Mouse (Mus musculus) midbrain, embryonic 12.5 days (tissue): ENCODE measurements around the gene Mfsd4a. TPM values are rescaled to one million over a fixed set of nuclear protein-coding genes. Genes with fewer than 3 reads are reported as not detected.

Experiments
- ATAC-seq: fragments of 200-750 bp; cut with Nextera tagmentation; 2 replicates; pipeline ENCODE4 v1.8.0; 2017; ENCODE audit warnings: low read depth, moderate TSS enrichment, moderate library complexity; ENCODE audit not compliant: low FRiP score
- H3K27ac ChIP-seq: fragments of 300-500 bp; sonication (generic); replicated peaks from 2 replicates; pipeline ENCODE4 v1.5.1; 2016; ENCODE audit warnings: mild to moderate bottlenecking
- H3K27me3 ChIP-seq: fragments of 300-500 bp; sonication (generic); 2 replicates; pipeline ENCODE4 v1.6.1; 2016; ENCODE audit warnings: mild to moderate bottlenecking
- H3K36me3 ChIP-seq: fragments of 300-500 bp; sonication (generic); 2 replicates; pipeline ENCODE4 v1.6.1; 2016
- H3K4me1 ChIP-seq: fragments of 300-500 bp; sonication (generic); 2 replicates; pipeline ENCODE4 v1.6.1; 2016
- H3K4me2 ChIP-seq: fragments of 300-500 bp; sonication (generic); replicated peaks from 2 replicates; pipeline ENCODE4 v1.6.1; 2016; ENCODE audit warnings: mild to moderate bottlenecking, moderate library complexity
- H3K4me3 ChIP-seq: fragments of 300-500 bp; sonication (generic); 2 replicates; pipeline ENCODE4 v1.5.1; 2016; ENCODE audit warnings: mild to moderate bottlenecking
- H3K9ac ChIP-seq: fragments of 300-500 bp; sonication (generic); replicated peaks from 2 replicates; pipeline ENCODE4 v1.6.1; 2016; ENCODE audit warnings: mild to moderate bottlenecking, moderate library complexity
- H3K9me3 ChIP-seq: fragments of 300-500 bp; sonication (generic); 2 replicates; pipeline ENCODE4 v1.6.1; 2016; ENCODE audit warnings: mild to moderate bottlenecking
- WGBS: fragments of 180-500 bp; shearing (Covaris S2); methylation state at CpG from one replicate; pipeline ENCODE4 v1.1.7; 2016; 5-methylcytosine and 5-hydroxymethylcytosine counted together
- polyA plus RNA-seq: library from polyadenylated mRNA; unstranded; fragments of >200 nt; fragmentation: Nextera tagmentation; extraction: Ambion mirVana; gene quantifications from 2 replicates; pipeline ENCODE4 v1.2.1, GENCODE M21; 2016

Gene Mfsd4a
- polyA plus RNA-seq, 1 experiment from 2014 or later: 18.8 TPM

DNA sequence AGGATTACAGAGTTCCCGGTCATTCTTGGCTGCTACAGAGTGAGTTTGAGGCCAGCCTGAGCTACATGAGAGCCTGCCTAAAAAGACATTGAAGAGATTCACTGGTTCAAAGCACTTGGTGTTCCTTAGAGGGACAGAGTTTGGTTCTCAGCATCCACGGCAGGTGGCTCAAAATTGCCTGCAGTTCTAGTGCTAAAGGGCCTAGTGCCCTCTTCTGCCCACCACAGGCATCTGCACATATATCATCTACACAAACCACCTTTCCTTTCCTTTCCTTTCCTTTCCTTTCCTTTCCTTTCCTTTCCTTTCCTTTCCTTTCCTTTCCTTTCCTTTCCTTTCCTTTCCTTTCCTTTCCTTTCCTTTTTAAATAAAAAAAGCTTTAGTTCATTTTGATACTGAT, 37.3 kb downstream of the Mfsd4a start:
- no peak for ATAC-seq
- no peaks in the 10 kb centered on the region for H3K27me3 ChIP-seq
- H3K9ac ChIP-seq: no peak overlapping the region
- peaks cover 50% of the 10 kb centered on the region for H3K36me3 ChIP-seq
- H3K9me3 ChIP-seq: no peaks in the 10 kb centered on the region
- 62% methylated on average over 2 of the region's 2 CpGs for WGBS
- H3K4me2 ChIP-seq: no peak overlapping the region
- no peak overlapping the region for H3K4me3 ChIP-seq
- no peaks in the 10 kb centered on the region for H3K4me1 ChIP-seq
- H3K27ac ChIP-seq: no peak overlapping the region

DNA sequence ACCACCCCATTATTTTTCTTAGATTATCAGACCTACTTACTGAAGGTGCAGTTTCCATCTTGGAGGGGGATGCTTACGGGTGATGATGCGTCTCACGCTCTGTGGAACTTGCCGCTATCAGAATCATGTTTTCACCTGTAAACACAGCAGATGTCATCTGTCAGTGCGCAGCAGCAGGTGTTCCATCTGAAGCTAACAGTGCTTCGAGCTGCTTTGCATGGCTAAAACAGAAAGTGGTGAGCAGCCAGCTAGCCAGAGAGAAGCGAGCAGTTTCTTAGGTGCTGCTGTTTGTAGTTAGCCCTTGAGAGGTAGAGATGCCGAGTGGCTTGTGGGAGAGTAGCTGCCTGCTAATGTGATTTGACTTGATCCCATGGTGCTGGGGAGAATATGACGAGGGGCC, 39.4 kb downstream of the Mfsd4a start:
- Histone ChIP-seq H3K27me3 (no peaks in the 10 kb centered on the region), H3K36me3 (peaks cover 57% of the 10 kb centered on the region), H3K9me3 (no peaks in the 10 kb centered on the region), H3K9ac (no peak overlapping the region), H3K4me2 (no peak overlapping the region), H3K27ac (no peak overlapping the region), H3K4me3 (no peak overlapping the region), H3K4me1 (no peaks in the 10 kb centered on the region)
- ATAC-seq: no peak
- WGBS: 93% methylated on average over 9 of the region's 9 CpGs

GRCm38 (mm10) chr1:132027978-132028377, 39.9 kb downstream of the Mfsd4a start:
- H3K4me1 ChIP-seq: no peaks in the 10 kb centered on the region
- no peak overlapping the region for H3K4me3 ChIP-seq
- H3K27me3 ChIP-seq: no peaks in the 10 kb centered on the region
- ATAC-seq: no peak
- H3K27ac ChIP-seq: no peak overlapping the region
- no peak overlapping the region for H3K9ac ChIP-seq
- H3K4me2 ChIP-seq: no peak overlapping the region
- H3K36me3 ChIP-seq: peaks cover 57% of the 10 kb centered on the region
- WGBS: 92% methylated on average over 5 of the region's 5 CpGs
- H3K9me3 ChIP-seq: no peaks in the 10 kb centered on the region

GRCm38 (mm10) chr1:132026925-132027646, 40.8 kb downstream of the Mfsd4a start:
- H3K9me3 ChIP-seq: no peaks in the 10 kb centered on the region
- H3K27me3 ChIP-seq: no peaks in the 10 kb centered on the region
- WGBS: 95% methylated on average over 11 of the region's 11 CpGs
- H3K4me2 ChIP-seq: no peak overlapping the region
- no peak overlapping the region for H3K4me3 ChIP-seq
- H3K27ac ChIP-seq: no peak overlapping the region
- H3K36me3 ChIP-seq: peaks cover 57% of the 10 kb centered on the region
- ATAC-seq: no peak
- H3K9ac ChIP-seq: no peak overlapping the region
- no peaks in the 10 kb centered on the region for H3K4me1 ChIP-seq

GRCm38 (mm10) chr1:132022107-132022506, 45.8 kb downstream of the Mfsd4a start:
- H3K9me3 ChIP-seq: no peaks in the 10 kb centered on the region
- no peak overlapping the region for H3K27ac ChIP-seq
- no peaks in the 10 kb centered on the region for H3K27me3 ChIP-seq
- no peak overlapping the region for H3K4me3 ChIP-seq
- no peak overlapping the region for H3K4me2 ChIP-seq
- no peaks in the 10 kb centered on the region for H3K4me1 ChIP-seq
- H3K9ac ChIP-seq: no peak overlapping the region
- no peak for ATAC-seq
- peaks cover 83% of the 10 kb centered on the region for H3K36me3 ChIP-seq
- 78% methylated on average over 3 of the region's 3 CpGs for WGBS

DNA sequence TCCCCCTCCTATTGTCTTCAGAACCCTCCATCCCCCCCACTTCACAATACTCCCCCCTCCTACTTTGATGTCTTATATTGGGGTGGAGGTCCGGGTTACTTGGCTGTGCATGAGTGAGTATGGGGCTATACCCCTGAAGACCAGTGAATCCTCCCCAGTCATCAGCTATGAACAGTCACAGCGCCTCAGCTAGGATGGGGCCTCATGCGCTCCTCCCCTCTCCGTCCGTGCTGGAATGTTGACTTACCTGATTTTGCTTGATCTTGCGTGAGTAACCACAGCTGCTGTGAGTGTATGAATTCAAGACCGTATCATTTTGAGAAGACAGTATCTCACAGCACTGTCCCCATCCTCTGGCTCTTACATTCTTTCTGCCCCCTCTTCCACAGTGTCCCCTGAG, 48.0 kb downstream of the Mfsd4a start:
- WGBS: 93% methylated on average over 7 of the region's 7 CpGs
- peaks cover 78% of the 10 kb centered on the region for H3K36me3 ChIP-seq
- no peak for ATAC-seq

GRCm38 (mm10) chr1:132016691-132017090, 51.2 kb downstream of the Mfsd4a start:
- H3K4me3 ChIP-seq: no peak overlapping the region
- ATAC-seq: no peak
- WGBS: 100% methylated on average over 1 of the region's 1 CpGs
- H3K4me1 ChIP-seq: no peaks in the 10 kb centered on the region
- H3K27me3 ChIP-seq: no peaks in the 10 kb centered on the region
- H3K4me2 ChIP-seq: no peak overlapping the region
- no peak overlapping the region for H3K27ac ChIP-seq
- peaks cover 62% of the 10 kb centered on the region for H3K36me3 ChIP-seq
- H3K9me3 ChIP-seq: no peaks in the 10 kb centered on the region
- H3K9ac ChIP-seq: no peak overlapping the region

More for the DNA sequence above, 48.0 kb downstream of the Mfsd4a start:
- Histone ChIP-seq H3K27me3 (no peaks in the 10 kb centered on the region), H3K4me3 (no peak overlapping the region), H3K4me1 (no peaks in the 10 kb centered on the region), H3K9me3 (no peaks in the 10 kb centered on the region), H3K9ac (no peak overlapping the region), H3K27ac (no peak overlapping the region), H3K4me2 (no peak overlapping the region)

DNA sequence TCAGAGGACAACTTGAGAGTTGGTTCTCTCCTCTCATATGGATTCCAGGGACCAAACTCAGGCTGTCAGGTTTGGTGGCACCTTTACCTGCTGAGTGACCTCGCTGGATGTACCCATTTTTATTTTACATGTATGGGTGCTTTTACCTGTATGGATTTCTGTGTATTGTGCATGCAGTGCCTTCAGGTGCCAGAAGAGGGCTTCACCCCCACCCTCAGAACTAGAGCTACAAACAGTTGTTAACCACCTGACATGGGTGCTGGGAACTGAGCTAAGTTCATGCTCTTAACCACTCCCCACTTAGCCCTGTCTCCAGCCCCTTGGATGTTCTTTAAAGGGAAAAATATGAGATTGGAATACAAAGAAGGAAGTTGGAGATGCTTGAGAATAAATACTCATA, 53.1 kb downstream of the Mfsd4a start:
- peaks cover 6% of the 10 kb centered on the region; the same call in 1 of the 2 replicates for H3K4me1 ChIP-seq
- no peak overlapping the region for H3K4me2 ChIP-seq
- H3K4me3 ChIP-seq: no peak overlapping the region
- H3K9ac ChIP-seq: no peak overlapping the region
- no peaks in the 10 kb centered on the region for H3K9me3 ChIP-seq
- no peak for ATAC-seq
- WGBS: 95% methylated on average over 1 of the region's 1 CpGs
- no peaks in the 10 kb centered on the region for H3K27me3 ChIP-seq
- H3K27ac ChIP-seq: no peak overlapping the region
- H3K36me3 ChIP-seq: peaks cover 47% of the 10 kb centered on the region

GRCm38 (mm10) chr1:132012861-132013260, 55.0 kb downstream of the Mfsd4a start:
- Histone ChIP-seq H3K27ac (no peak overlapping the region), H3K4me3 (no peak overlapping the region), H3K9ac (no peak overlapping the region), H3K36me3 (peaks cover 28% of the 10 kb centered on the region), H3K27me3 (no peaks in the 10 kb centered on the region), H3K9me3 (no peaks in the 10 kb centered on the region), H3K4me1 (peaks cover 19% of the 10 kb centered on the region), H3K4me2 (no peak overlapping the region)
- 88% methylated on average over 8 of the region's 8 CpGs for WGBS
- ATAC-seq: no peak

GRCm38 (mm10) chr1:132011785-132012184, 56.1 kb downstream of the Mfsd4a start:
- no peaks in the 10 kb centered on the region for H3K9me3 ChIP-seq
- no peak overlapping the region for H3K4me2 ChIP-seq
- H3K27me3 ChIP-seq: no peaks in the 10 kb centered on the region
- 75% methylated on average over 2 of the region's 2 CpGs for WGBS
- H3K36me3 ChIP-seq: peaks cover 20% of the 10 kb centered on the region
- H3K27ac ChIP-seq: no peak overlapping the region
- peaks cover 20% of the 10 kb centered on the region for H3K4me1 ChIP-seq
- no peak for ATAC-seq
- H3K4me3 ChIP-seq: no peak overlapping the region
- H3K9ac ChIP-seq: no peak overlapping the region

- Histone ChIP-seq H3K9me3 (no peaks in the 10 kb centered on the region), H3K27me3 (no peaks in the 10 kb centered on the region), H3K27ac (no peak overlapping the region), H3K9ac (no peak overlapping the region), H3K4me1 (peaks cover 23% of the 10 kb centered on the region), H3K4me2 (no peak overlapping the region), H3K4me3 (no peak overlapping the region), H3K36me3 (peaks cover 15% of the 10 kb centered on the region)
- no peak for ATAC-seq
- 90% methylated on average over 17 of the region's 17 CpGs for WGBS
Measured at GRCm38 (mm10) chr1:132010632-132011501, 57.0 kb downstream of the Mfsd4a start.

DNA sequence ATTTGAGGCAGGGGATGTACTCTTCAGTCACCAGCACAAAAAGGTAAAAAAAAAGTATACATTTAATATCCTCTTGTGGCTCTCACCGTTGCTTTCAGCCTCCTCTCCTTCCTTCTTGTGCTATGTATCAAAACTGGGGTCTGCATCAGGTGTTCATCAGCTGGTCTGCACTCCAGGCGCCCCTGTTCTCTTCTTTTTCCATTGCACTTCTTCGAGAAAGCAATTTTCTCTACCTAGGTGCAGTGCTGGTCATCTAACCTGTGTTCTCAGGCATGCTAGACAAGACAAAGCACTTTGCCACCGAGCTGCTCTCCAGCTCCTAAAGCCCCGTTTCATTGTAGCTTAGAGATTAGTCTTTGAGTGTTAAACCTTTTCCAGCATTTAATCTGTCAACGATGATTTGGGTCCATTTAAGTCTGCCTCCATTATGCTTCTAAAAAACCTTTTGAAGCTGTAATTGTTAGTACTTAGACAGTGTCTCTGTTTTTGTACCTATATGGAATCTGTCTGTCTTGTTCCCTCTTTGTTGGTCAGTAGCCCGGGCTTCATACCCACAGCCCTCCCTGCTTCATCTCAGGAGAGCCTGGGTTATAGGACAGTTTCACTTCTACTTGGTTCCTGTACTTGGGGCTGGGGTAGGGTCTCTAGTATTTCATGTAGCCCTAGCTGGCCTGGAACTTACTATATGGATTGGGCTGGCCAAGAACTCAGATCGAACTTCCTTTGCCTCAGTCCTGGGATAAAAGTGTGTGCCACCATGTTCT, 58.8 kb downstream of the Mfsd4a start:
- no peaks in the 10 kb centered on the region for H3K9me3 ChIP-seq
- ATAC-seq: no peak
- 40% methylated on average over 8 of the region's 8 CpGs for WGBS
- H3K36me3 ChIP-seq: 0 out of 2 replicates have a peak, but pooled peaks cover 1% of the 10 kb centered on the region
- no peaks in the 10 kb centered on the region for H3K27me3 ChIP-seq
- H3K4me3 ChIP-seq: peak overlapping the region; percentile 71
- H3K9ac ChIP-seq: peak overlapping the region; percentile 78
- no peak overlapping the region for H3K27ac ChIP-seq
- peak overlapping the region; percentile 85 for H3K4me2 ChIP-seq
- peaks cover 23% of the 10 kb centered on the region for H3K4me1 ChIP-seq
